Mouse (Mus musculus) limb, embryonic 14.5 days (tissue): ENCODE results near the gene Pnpla2. TPM values are rescaled to one million over a fixed set of nuclear protein-coding genes. Genes with fewer than 3 reads are reported as not detected.

Source experiments
- ATAC-seq: fragments of 200-750 bp; cut with Nextera tagmentation; 2 replicates; pipeline ENCODE4 v1.8.0; 2017; ENCODE audit warnings: low read depth, moderate number of reproducible peaks, moderate TSS enrichment; ENCODE audit not compliant: low FRiP score
- DNase-seq: peaks from one replicate; pipeline ENCODE4 v3.0.0-alpha.2; 2015; ENCODE audit warnings: low spot score
- H3K27ac ChIP-seq: fragments of 300-500 bp; sonication (generic); replicated peaks from 2 replicates; pipeline ENCODE4 v1.5.1; 2014; ENCODE audit warnings: low read depth, mild to moderate bottlenecking, low read length, moderate library complexity, mixed read lengths
- H3K27me3 ChIP-seq: fragments of 300-500 bp; sonication (generic); 2 replicates; pipeline ENCODE4 v1.6.1; 2014; ENCODE audit warnings: low read length, mixed read lengths; ENCODE audit not compliant: control insufficient read depth, insufficient read depth
- H3K36me3 ChIP-seq: fragments of 300-500 bp; sonication (generic); 2 replicates; pipeline ENCODE4 v1.6.1; 2014; ENCODE audit warnings: mild to moderate bottlenecking, low read length, moderate library complexity, mixed read lengths; ENCODE audit not compliant: control insufficient read depth, insufficient read depth
- H3K4me1 ChIP-seq: fragments of 300-500 bp; sonication (generic); 2 replicates; pipeline ENCODE4 v1.6.1; 2014; ENCODE audit warnings: antibody characterized with exemption, low read length, mixed read lengths; ENCODE audit not compliant: control insufficient read depth, insufficient read depth
- H3K4me2 ChIP-seq: fragments of 300-500 bp; sonication (generic); replicated peaks from 2 replicates; pipeline ENCODE4 v1.6.1; 2014; ENCODE audit warnings: low read depth, mild to moderate bottlenecking, low read length, moderate library complexity; ENCODE audit not compliant: severe bottlenecking
- H3K4me3 ChIP-seq: fragments of 300-500 bp; sonication (generic); replicated peaks from 2 replicates; pipeline ENCODE4 v1.5.1; 2014; ENCODE audit warnings: low read length
- H3K9ac ChIP-seq: fragments of 300-500 bp; sonication (generic); 2 replicates; pipeline ENCODE4 v1.6.1; 2014; ENCODE audit warnings: mild to moderate bottlenecking, low read depth, low read length, moderate library complexity; ENCODE audit not compliant: severe bottlenecking
- H3K9me3 ChIP-seq: fragments of 300-500 bp; sonication (generic); 2 replicates; pipeline ENCODE4 v1.6.1; 2016; ENCODE audit warnings: low read length; ENCODE audit not compliant: control insufficient read depth
- POLR2A ChIP-seq: fragments of 200-500 bp; IDR thresholded peaks from 2 replicates; pipeline ENCODE4 v1.8.0; 2012; ENCODE audit warnings: inconsistent platforms, mild to moderate bottlenecking, moderate library complexity, borderline replicate concordance; ENCODE audit not compliant: insufficient read depth, insufficient read length; ENCODE audit errors: extremely low read depth
- WGBS: fragments of 180-500 bp; shearing (Covaris S2); extraction: QIAGEN DNeasy Blood & Tissue Kit; methylation state at CpG from one replicate; pipeline ENCODE4 v1.1.7; 2014; 5-methylcytosine and 5-hydroxymethylcytosine counted together
- polyA plus RNA-seq, 2 experiments: library from polyadenylated mRNA; depleted of rRNA in 1 of 2; stranded (reverse) in 1 of 2; unstranded in 1 of 2; fragments of >200 nt; fragmentation: Nextera tagmentation in 1 of 2; extraction: Ambion mirVana in 1 of 2; gene quantifications; 2 replicates each; pipeline versions ENCODE4 v1.2.1 to v1.2.3; 2012 to 2014

The Pnpla2 gene
- polyA plus RNA-seq, 2 experiments, result 14.5 to 14.8 TPM

- no peak for TF ChIP-seq POLR2A
- WGBS, result 88% methylated on average over 18 of the region's 18 CpGs
- H3K36me3 ChIP-seq, result peaks cover 38% of the 10 kb centered on the region
- no peak overlapping the region for H3K4me2 ChIP-seq
- H3K27me3 ChIP-seq, result peaks cover 1% of the 10 kb centered on the region; the same call in 1 of the 2 replicates
- no peaks in the 10 kb centered on the region for H3K9me3 ChIP-seq
- no peak for DNase-seq
- H3K27ac ChIP-seq, result no peak overlapping the region
- no peak for ATAC-seq
- peaks cover 46% of the 10 kb centered on the region for H3K4me1 ChIP-seq
- no peak overlapping the region for H3K9ac ChIP-seq
- H3K4me3 ChIP-seq, result no peak overlapping the region
Measured at GRCm38 (mm10) chr7:141469901-141470636, 15.1 kb downstream of the Pnpla2 start.

- Histone ChIP-seq H3K36me3 (peaks cover 38% of the 10 kb centered on the region), H3K27me3 (no peaks in the 10 kb centered on the region), H3K4me3 (no peak overlapping the region), H3K9me3 (no peaks in the 10 kb centered on the region), H3K4me1 (peaks cover 41% of the 10 kb centered on the region), H3K27ac (no peak overlapping the region), H3K4me2 (no peak overlapping the region), H3K9ac (no peak overlapping the region)
- WGBS, result 98% methylated on average over 10 of the region's 10 CpGs
- no peak for ATAC-seq
- TF ChIP-seq POLR2A, result no peak
- DNase-seq, result no peak
Measured at GRCm38 (mm10) chr7:141470637-141470944, 15.6 kb downstream of the Pnpla2 start.

DNA sequence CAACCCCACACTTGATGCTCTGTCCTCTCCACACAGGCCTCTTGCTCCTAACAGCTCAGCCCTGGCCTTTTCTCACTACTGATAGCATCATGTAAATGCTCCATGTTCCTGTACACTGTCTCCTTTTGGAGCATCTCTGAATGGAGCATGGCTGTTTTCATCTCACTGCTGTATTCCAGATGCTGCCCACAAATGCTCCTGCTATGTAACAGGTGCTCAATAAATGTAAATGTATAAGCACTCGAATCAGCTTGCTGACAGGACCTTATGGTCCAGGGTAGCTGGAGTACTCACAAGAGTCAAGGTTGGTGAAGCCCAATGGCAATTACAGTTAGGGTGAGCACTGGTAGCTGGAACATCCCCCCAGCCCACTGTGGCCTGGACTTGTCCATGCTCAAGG is 16.2 kb downstream of the Pnpla2 start:
- H3K9me3 ChIP-seq, result no peaks in the 10 kb centered on the region
- DNase-seq (no peak), ATAC-seq (no peak)
- H3K4me1 ChIP-seq, result peaks cover 42% of the 10 kb centered on the region
- no peak overlapping the region for H3K9ac ChIP-seq
- H3K36me3 ChIP-seq, result peaks cover 38% of the 10 kb centered on the region
- H3K4me3 ChIP-seq, result no peak overlapping the region
- H3K27ac ChIP-seq, result no peak overlapping the region
- no peaks in the 10 kb centered on the region for H3K27me3 ChIP-seq
- 77% methylated on average over 1 of the region's 1 CpGs for WGBS
- no peak for TF ChIP-seq POLR2A
- H3K4me2 ChIP-seq, result no peak overlapping the region

DNA sequence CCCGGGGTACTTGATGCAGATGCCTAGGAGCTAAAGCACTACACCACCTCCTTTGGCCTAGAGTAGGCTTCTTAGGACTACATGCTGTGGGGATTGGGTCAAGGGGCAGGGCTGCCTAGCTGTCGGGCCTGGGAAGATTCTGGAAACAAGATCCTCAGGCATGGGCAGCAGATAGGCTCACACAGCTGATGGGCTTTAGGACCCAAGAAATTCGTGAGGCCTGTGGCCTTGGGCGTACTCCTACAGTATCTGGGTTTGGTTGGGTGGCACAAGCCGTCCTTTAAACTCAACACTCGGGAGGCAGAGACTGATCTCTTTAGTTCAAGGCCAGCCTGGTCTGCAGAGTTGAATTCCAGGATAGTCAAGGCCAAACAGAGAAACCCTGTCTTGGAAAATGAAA is 17.2 kb downstream of the Pnpla2 start:
- H3K4me1 ChIP-seq, result peaks cover 46% of the 10 kb centered on the region
- 91% methylated on average over 6 of the region's 6 CpGs for WGBS
- no peak for ATAC-seq

GRCm38 (mm10) chr7:141472763-141473162 is 17.8 kb downstream of the Pnpla2 start:
- 87% methylated on average over 6 of the region's 6 CpGs for WGBS
- H3K27ac ChIP-seq, result no peak overlapping the region
- no peak overlapping the region for H3K4me3 ChIP-seq
- no peaks in the 10 kb centered on the region for H3K9me3 ChIP-seq
- H3K27me3 ChIP-seq, result no peaks in the 10 kb centered on the region
- DNase-seq (no peak), ATAC-seq (no peak)
- peaks cover 51% of the 10 kb centered on the region for H3K4me1 ChIP-seq
- TF ChIP-seq POLR2A, result no peak
- H3K4me2 ChIP-seq, result no peak overlapping the region
- no peak overlapping the region for H3K9ac ChIP-seq
- H3K36me3 ChIP-seq, result peaks cover 38% of the 10 kb centered on the region

More for the DNA sequence above, 17.2 kb downstream of the Pnpla2 start:
- H3K36me3 ChIP-seq, result peaks cover 38% of the 10 kb centered on the region
- no peaks in the 10 kb centered on the region for H3K9me3 ChIP-seq
- H3K27me3 ChIP-seq, result no peaks in the 10 kb centered on the region
- no peak overlapping the region for H3K9ac ChIP-seq
- TF ChIP-seq POLR2A, result no peak
- no peak for DNase-seq
- H3K4me2 ChIP-seq, result no peak overlapping the region
- H3K27ac ChIP-seq, result no peak overlapping the region
- H3K4me3 ChIP-seq, result no peak overlapping the region
